Mouse (Mus musculus): Measurements from ENCODE around the gene Olfr178.

DNA sequence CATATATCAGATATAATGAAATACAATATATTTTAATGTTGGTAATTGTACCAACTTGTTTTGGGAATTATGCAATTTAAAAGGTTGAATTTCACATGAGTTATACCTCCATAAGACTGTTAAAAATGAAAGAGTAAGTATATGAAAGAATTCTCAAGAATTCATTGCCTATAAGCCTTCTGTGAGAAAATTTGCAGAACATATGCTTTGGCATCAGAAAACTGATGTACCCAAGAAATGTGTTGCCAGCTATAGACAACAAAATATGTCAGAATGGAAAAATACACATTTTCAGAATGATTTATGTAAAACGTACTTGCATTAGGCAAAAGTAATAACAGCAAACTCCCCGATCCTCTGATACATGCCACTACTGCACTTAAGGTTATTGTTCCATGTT, 7.4 kb downstream of the Olfr178 start:
- TF ChIP-seq CTCF (IDR thresholded peaks at IDR 0.05; ENCODE audit: low read depth, low read length), result no peak
- no peak for TF ChIP-seq POLR2A (IDR thresholded peaks at IDR 0.05; ENCODE audit: borderline replicate concordance, low read depth, low read length)
